Mouse (Mus musculus): ENCODE results near the gene Nppa. TPM values are rescaled to one million over a fixed set of nuclear protein-coding genes. Genes with fewer than 3 reads are reported as not detected.

The Nppa gene
- not detected in 3 replicates for total RNA-seq (2017)

GRCm38 (mm10) chr4:148000202-148000772, at the start of gene Nppa:
TSS of gene Nppa (plus strand) at chr4:148000722.
- no peak for ATAC-seq (replicated peaks; ENCODE audit: insufficient number of reproducible peaks, low FRiP score, low TSS enrichment, poor library complexity, severe bottlenecking)

- peak; percentile 63 for ATAC-seq (replicated peaks; ENCODE audit: insufficient number of reproducible peaks, low FRiP score, low TSS enrichment, poor library complexity, severe bottlenecking)
Measured at GRCm38 (mm10) chr4:147953590-147953989, 46.9 kb upstream of the Nppa start.

- no peak for ATAC-seq (replicated peaks; ENCODE audit: insufficient number of reproducible peaks, low FRiP score, low TSS enrichment, poor library complexity, severe bottlenecking)
Measured at GRCm38 (mm10) chr4:147957141-147957540, 43.4 kb upstream of the Nppa start.

GRCm38 (mm10) chr4:147959881-147960831, 40.4 kb upstream of the Nppa start:
- ATAC-seq (replicated peaks; ENCODE audit: insufficient number of reproducible peaks, low FRiP score, low TSS enrichment, poor library complexity, severe bottlenecking), result peak; percentile 74

- no peak for ATAC-seq (replicated peaks; ENCODE audit: insufficient number of reproducible peaks, low FRiP score, low TSS enrichment, poor library complexity, severe bottlenecking)
Measured at GRCm38 (mm10) chr4:147962781-147963180, 37.7 kb upstream of the Nppa start.

GRCm38 (mm10) chr4:147963623-147964022, 36.9 kb upstream of the Nppa start:
- ATAC-seq (replicated peaks; ENCODE audit: insufficient number of reproducible peaks, low FRiP score, low TSS enrichment, poor library complexity, severe bottlenecking), result no peak

GRCm38 (mm10) chr4:147965712-147966111, 34.8 kb upstream of the Nppa start:
- ATAC-seq (replicated peaks; ENCODE audit: insufficient number of reproducible peaks, low FRiP score, low TSS enrichment, poor library complexity, severe bottlenecking), result no peak

- ATAC-seq (replicated peaks; ENCODE audit: insufficient number of reproducible peaks, low FRiP score, low TSS enrichment, poor library complexity, severe bottlenecking), result no peak
Measured at GRCm38 (mm10) chr4:147968816-147969215, 31.7 kb upstream of the Nppa start.

- ATAC-seq (replicated peaks; ENCODE audit: insufficient number of reproducible peaks, low FRiP score, low TSS enrichment, poor library complexity, severe bottlenecking), result no peak
Measured at GRCm38 (mm10) chr4:147969337-147969736, 31.2 kb upstream of the Nppa start.

GRCm38 (mm10) chr4:147976237-147976636, 24.3 kb upstream of the Nppa start:
- no peak for ATAC-seq (replicated peaks; ENCODE audit: insufficient number of reproducible peaks, low FRiP score, low TSS enrichment, poor library complexity, severe bottlenecking)

- ATAC-seq (replicated peaks; ENCODE audit: insufficient number of reproducible peaks, low FRiP score, low TSS enrichment, poor library complexity, severe bottlenecking), result no peak
Measured at GRCm38 (mm10) chr4:147977726-147978125, 22.8 kb upstream of the Nppa start.

- ATAC-seq (replicated peaks; ENCODE audit: insufficient number of reproducible peaks, low FRiP score, low TSS enrichment, poor library complexity, severe bottlenecking), result no peak
Measured at GRCm38 (mm10) chr4:147978391-147978790, 22.1 kb upstream of the Nppa start.

GRCm38 (mm10) chr4:147979441-147979860, 21.1 kb upstream of the Nppa start:
- ATAC-seq (replicated peaks; ENCODE audit: insufficient number of reproducible peaks, low FRiP score, low TSS enrichment, poor library complexity, severe bottlenecking), result no peak

- ATAC-seq (replicated peaks; ENCODE audit: insufficient number of reproducible peaks, low FRiP score, low TSS enrichment, poor library complexity, severe bottlenecking), result 0 out of 2 replicates have a peak, but pooled peaks have one; percentile 5
Measured at GRCm38 (mm10) chr4:147985205-147986132, 15.1 kb upstream of the Nppa start, which contains the start of gene Nppb. TSS of gene Nppb (plus strand) at chr4:147985788.

- ATAC-seq (replicated peaks; ENCODE audit: insufficient number of reproducible peaks, low FRiP score, low TSS enrichment, poor library complexity, severe bottlenecking), result no peak
Measured at GRCm38 (mm10) chr4:147993571-147994095, 6.9 kb upstream of the Nppa start.

GRCm38 (mm10) chr4:147995311-147995710, 5.2 kb upstream of the Nppa start:
- no peak for ATAC-seq (replicated peaks; ENCODE audit: insufficient number of reproducible peaks, low FRiP score, low TSS enrichment, poor library complexity, severe bottlenecking)

GRCm38 (mm10) chr4:148001013-148001789, 679 bp downstream of the Nppa start:
- no peak for ATAC-seq (replicated peaks; ENCODE audit: insufficient number of reproducible peaks, low FRiP score, low TSS enrichment, poor library complexity, severe bottlenecking)

GRCm38 (mm10) chr4:148001866-148002265, 1.3 kb downstream of the Nppa start:
- ATAC-seq (replicated peaks; ENCODE audit: insufficient number of reproducible peaks, low FRiP score, low TSS enrichment, poor library complexity, severe bottlenecking), result no peak
